10 mouse cellular contexts compared by ENCODE assay signal in the genomic region with DNA sequence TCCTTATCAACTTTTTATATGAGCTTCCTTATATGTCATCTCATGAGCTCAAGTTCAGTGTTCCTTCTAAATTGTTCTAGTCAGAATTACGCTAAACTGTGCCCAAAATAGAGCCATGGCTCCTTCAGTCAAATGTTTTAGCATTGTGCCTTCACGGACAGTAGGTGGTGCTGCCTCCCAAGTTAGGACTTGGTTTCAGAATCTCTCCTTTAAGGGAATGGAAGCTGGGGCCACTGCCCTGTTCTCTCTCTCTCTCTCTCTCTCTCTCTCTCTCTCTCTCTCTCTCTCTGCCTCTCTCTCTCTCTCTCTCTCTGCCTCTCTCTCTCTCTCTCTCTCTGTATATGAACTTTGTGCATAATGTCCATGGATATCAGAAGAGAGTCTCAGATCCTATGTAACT. TPM values are rescaled to one million over a fixed set of nuclear protein-coding genes. Genes with fewer than 3 reads are reported as not detected.
DNase-seq lines count a peak whose midpoint lies in the region; ATAC-seq and TF ChIP-seq lines count a peak whose summit lies in the region.
"Had no signal": no experiment of that assay in that cellular context is flagged by ENCODE, and none has a peak within 500 bp of the region (broad histone marks: within the 10 kb centered on the region; RNA-seq: fewer than 3 reads in every experiment).

No protein-coding gene starts in this region.

- peak; percentile 57; the same call in 1 of the 2 replicates for ATAC-seq in limb, embryonic 13.5 days (ENCODE audit: low FRiP score, low read depth)

- H3K9me3 ChIP-seq in E14TG2a.4 (ENCODE audit: low read length), result no peaks in the 10 kb centered on the region
- H3K9me3 ChIP-seq in limb, embryonic 13.5 days, result no peaks in the 10 kb centered on the region
- H3K9me3 ChIP-seq: embryonic facial prominence, embryonic 12.5 days; lung, embryonic 15.5 days had no signal

- no peaks in the 10 kb centered on the region for H3K36me3 ChIP-seq in heart, adult 2 months (ENCODE audit: control insufficient read depth, insufficient read depth, low read length)
- no peaks in the 10 kb centered on the region for H3K36me3 ChIP-seq in E14TG2a.4 (ENCODE audit: insufficient read depth, low read length)
- no peaks in the 10 kb centered on the region for H3K36me3 ChIP-seq in limb, embryonic 13.5 days
- H3K36me3 ChIP-seq: embryonic facial prominence, embryonic 12.5 days; lung, embryonic 15.5 days had no signal

- TF ChIP-seq POLR2A in heart, adult 2 months (IDR thresholded peaks at IDR 0.05; ENCODE audit: insufficient read depth, low read depth, low read length), result no peak

- no peak overlapping the region for H3K4me2 ChIP-seq in limb, embryonic 13.5 days (replicated peaks)
- H3K4me2 ChIP-seq: embryonic facial prominence, embryonic 12.5 days; lung, embryonic 15.5 days had no signal

- H3K27me3 ChIP-seq in heart, adult 2 months (ENCODE audit: control insufficient read depth, insufficient read depth, low read length), result no peaks in the 10 kb centered on the region
- no peaks in the 10 kb centered on the region for H3K27me3 ChIP-seq in E14TG2a.4 (ENCODE audit: insufficient read depth, low read length)
- 0 out of 2 replicates have a peak, but pooled peaks cover 8% of the 10 kb centered on the region for H3K27me3 ChIP-seq in limb, embryonic 13.5 days
- H3K27me3 ChIP-seq: embryonic facial prominence, embryonic 12.5 days had no signal

- intact Hi-C loops in heart, adult 2 months (cut with DNase I), result loop anchor here (1.0 to 5.0 kb wide), 3 partner anchors 20 to 310 kb away; a partner anchor contains a TSS
- intact Hi-C loops in heart, postnatal 25 days (cut with DNase I), result loop anchor here (2.0 to 5.0 kb wide), 3 partner anchors 22 to 310 kb away; a partner anchor contains a TSS

- peak in 1 of 2 experiments; percentile 33 for DNase-seq in heart, adult 2 months
- no peak for DNase-seq in heart, postnatal 25 days (ENCODE audit: low spot score)
- DNase-seq in brain, adult 2 months (ENCODE audit: low read depth, low spot score), result peak; percentile 82
- peak; percentile 51 for DNase-seq in heart, postnatal 4 days
- DNase-seq in naive thymus-derived CD4-positive, alpha-beta T cell, adult 2 months (ENCODE audit: low read depth), result peak; percentile 61
- DNase-seq in c-Kit-positive CD71-positive TER-119-positive erythroid progenitor cells, embryonic 14.5 days (ENCODE audit: low spot score), result no peak

- H3K4me1 ChIP-seq in heart, adult 2 months (ENCODE audit: control insufficient read depth, insufficient read depth, low read length), result no peaks in the 10 kb centered on the region
- H3K4me1 ChIP-seq in E14TG2a.4 (replicated peaks; ENCODE audit: low read depth, low read length), result peaks cover 27% of the 10 kb centered on the region
- H3K4me1 ChIP-seq in limb, embryonic 13.5 days, result no peaks in the 10 kb centered on the region
- H3K4me1 ChIP-seq: embryonic facial prominence, embryonic 12.5 days; lung, embryonic 15.5 days had no signal

- no peak for TF ChIP-seq EP300 in heart, adult 2 months (IDR thresholded peaks at IDR 0.05; ENCODE audit: insufficient read depth, low read depth, low read length)

- no peak overlapping the region for H3K9ac ChIP-seq in heart, adult 2 months (ENCODE audit: low read depth, low read length)
- H3K9ac ChIP-seq in limb, embryonic 13.5 days, result no peak overlapping the region
- H3K9ac ChIP-seq: embryonic facial prominence, embryonic 12.5 days; lung, embryonic 15.5 days had no signal

- WGBS in heart, adult 2 months, result 3% methylated on average over 2 of the region's 2 CpGs
- WGBS in limb, embryonic 13.5 days, result 11% methylated on average over 2 of the region's 2 CpGs

- TF ChIP-seq CTCF in heart, adult 2 months (IDR thresholded peaks at IDR 0.05), result peak; percentile 73
- TF ChIP-seq CTCF in E14TG2a.4 (conservative IDR thresholded peaks at IDR 0.05; ENCODE audit: low read length), result peak; percentile 64

- H3K4me3 ChIP-seq in heart, adult 2 months, result no peak overlapping the region
- no peak overlapping the region for H3K4me3 ChIP-seq in E14TG2a.4 (replicated peaks; ENCODE audit: low read length)
- H3K4me3 ChIP-seq in limb, embryonic 13.5 days, result no peak overlapping the region
- H3K4me3 ChIP-seq: embryonic facial prominence, embryonic 12.5 days; lung, embryonic 15.5 days had no signal

- H3K79me2 ChIP-seq in heart, adult 2 months (replicated peaks; ENCODE audit: control insufficient read depth, insufficient read depth, low read length), result no peaks in the 10 kb centered on the region

- H3K27ac ChIP-seq in heart, adult 2 months, result no peak overlapping the region
- H3K27ac ChIP-seq in limb, embryonic 13.5 days, result no peak overlapping the region
- H3K27ac ChIP-seq: embryonic facial prominence, embryonic 12.5 days; lung, embryonic 15.5 days had no signal

RNA-seq across cellular contexts. Expression of a gene that starts 2.4 kb away (rescaled TPM):
- total RNA-seq in heart, adult 2 months (2021), result not detected
- polyA plus RNA-seq in heart, adult 2 months (2012; rRNA removed), result not detected in 2 replicates
- total RNA-seq in heart, postnatal 25 days (2021), result not detected
- not detected for total RNA-seq in heart, postnatal 4 days (2021)
- not detected in 2 replicates for polyA plus RNA-seq in limb, embryonic 13.5 days (2015; fragmentation: Nextera tagmentation; extraction: Ambion mirVana)
- polyA plus RNA-seq: embryonic facial prominence, embryonic 12.5 days; lung, embryonic 15.5 days had no signal

RNA-seq across cellular contexts. Expression of a gene that starts 5.6 kb away (rescaled TPM):
- total RNA-seq in heart, adult 2 months (2021), result not detected
- polyA plus RNA-seq in heart, adult 2 months (2012; rRNA removed), result not detected in 2 replicates
- not detected for total RNA-seq in heart, postnatal 25 days (2021)
- not detected for total RNA-seq in heart, postnatal 4 days (2021)
- not detected in 2 replicates for polyA plus RNA-seq in limb, embryonic 13.5 days (2015; fragmentation: Nextera tagmentation; extraction: Ambion mirVana)
- polyA plus RNA-seq: embryonic facial prominence, embryonic 12.5 days had no signal

RNA-seq across cellular contexts. Expression of a gene that starts 23.0 kb away (rescaled TPM):
- total RNA-seq in heart, adult 2 months (2021), result 1 to 10 TPM in 1 of 2 experiments, under 1 TPM in 1; 0.13 to 2.1 TPM
- 0.92 TPM in 1 of 2 replicates, not detected in the other for polyA plus RNA-seq in heart, adult 2 months (2012; rRNA removed)
- total RNA-seq in heart, postnatal 25 days (2021), result 1 to 10 TPM; 1.2 TPM
- total RNA-seq in heart, postnatal 4 days (2021), result 1 to 10 TPM in 1 of 2 experiments, under 1 TPM in 1; 0.57 to 1.8 TPM
- 2.5 and 3.9 TPM in 2 replicates for polyA plus RNA-seq in limb, embryonic 13.5 days (2015; fragmentation: Nextera tagmentation; extraction: Ambion mirVana)

RNA-seq across cellular contexts. Expression of a gene that starts 25.4 kb away (rescaled TPM):
- total RNA-seq in heart, adult 2 months (2021), result not detected
- polyA plus RNA-seq in heart, adult 2 months (2012; rRNA removed), result 0.10 TPM in 1 of 2 replicates, not detected in the other
- total RNA-seq in heart, postnatal 25 days (2021), result not detected
- not detected for total RNA-seq in heart, postnatal 4 days (2021)
- 0.13 and 0.28 TPM in 2 replicates for polyA plus RNA-seq in limb, embryonic 13.5 days (2015; fragmentation: Nextera tagmentation; extraction: Ambion mirVana)

RNA-seq across cellular contexts. Expression of a gene that starts 50.4 kb away (rescaled TPM):
- total RNA-seq in heart, adult 2 months (2021), result under 1 TPM; 0.77 to 0.81 TPM
- polyA plus RNA-seq in heart, adult 2 months (2012; rRNA removed), result 0.64 and 1.00 TPM in 2 replicates
- total RNA-seq in heart, postnatal 25 days (2021), result 1 to 10 TPM in 1 of 2 experiments, under 1 TPM in 1; 0.36 to 1.1 TPM
- total RNA-seq in heart, postnatal 4 days (2021), result under 1 TPM; 0.45 TPM
- 1.4 and 1.5 TPM in 2 replicates for polyA plus RNA-seq in limb, embryonic 13.5 days (2015; fragmentation: Nextera tagmentation; extraction: Ambion mirVana)

Comparison
In these comparisons a context has a peak if more than half of its experiments do, and no peak if none do; other contexts are left out.
1. DNase-seq: peak in brain, adult 2 months (single experiment), heart, postnatal 4 days (single experiment) and naive thymus-derived CD4-positive, alpha-beta T cell, adult 2 months (single experiment); none in heart, postnatal 25 days (single experiment) and c-Kit-positive CD71-positive TER-119-positive erythroid progenitor cells, embryonic 14.5 days (single experiment).